Mouse (Mus musculus): ENCODE measurements around the gene Mcts1.

Mcts1 gene

DNA sequence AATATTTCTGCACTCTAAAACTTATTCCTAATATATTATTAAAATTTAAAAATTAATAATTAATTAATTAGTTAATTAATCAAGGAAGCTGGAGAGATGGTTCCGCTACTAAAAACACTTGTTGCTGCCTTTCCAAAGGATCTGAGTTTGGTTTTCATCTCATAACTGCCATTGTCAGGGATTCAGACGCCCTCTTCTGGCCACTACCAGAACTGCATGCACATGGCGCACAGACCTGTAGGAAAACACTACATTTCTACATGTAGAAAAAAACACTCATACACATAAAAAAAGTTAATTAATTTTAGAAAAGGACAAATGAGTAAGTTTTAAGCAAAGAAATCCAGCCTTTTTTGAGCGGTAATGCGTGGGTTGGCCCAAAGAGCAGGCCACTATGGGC is 54.3 kb downstream of the Mcts1 start:
- peak; percentile 5 for DNase-seq (ENCODE audit: low read depth, low spot score)

DNA sequence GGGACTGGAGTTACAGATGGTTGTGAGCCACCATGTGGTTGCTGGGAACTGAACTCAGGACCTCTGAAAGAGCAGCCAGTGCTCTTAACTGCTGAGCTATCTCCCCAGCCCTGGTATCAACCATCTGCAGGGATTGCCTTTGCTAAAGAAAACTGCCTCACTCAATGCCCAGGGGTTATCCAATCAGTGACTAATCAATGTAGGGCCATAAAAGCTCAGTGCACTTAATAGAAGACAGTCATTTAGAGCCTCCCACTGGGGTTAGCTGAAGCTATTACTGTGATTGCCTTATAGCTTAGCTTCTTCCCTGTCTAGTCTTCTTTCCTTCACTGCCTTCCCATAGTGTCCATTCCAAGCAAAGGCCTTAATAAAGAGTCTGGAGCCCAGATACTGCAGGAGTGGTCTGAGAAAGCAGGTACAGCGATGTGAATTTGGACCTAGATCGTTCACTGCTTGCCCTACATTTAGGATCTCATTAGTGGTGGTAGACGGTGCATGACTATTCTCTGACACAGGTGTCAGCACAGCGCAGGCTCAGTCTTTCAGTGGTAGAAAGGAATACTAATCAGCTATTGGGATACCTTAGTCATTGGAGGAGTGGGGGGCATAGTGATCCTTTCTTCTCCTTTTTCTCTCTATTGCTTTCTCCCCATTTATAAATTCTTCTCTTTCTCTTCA is 56.0 kb downstream of the Mcts1 start:
- DNase-seq (ENCODE audit: low read depth, low spot score) = no peak
